Mouse (Mus musculus): Measurements from ENCODE around the gene Ptprt. TPM values are rescaled to one million over a fixed set of nuclear protein-coding genes. Genes with fewer than 3 reads are reported as not detected.
"Not testable (repeated sequence)": the region's sequence is repeated elsewhere in the genome, so short reads cannot be mapped to it uniquely, and the experiment has no call there.

The Ptprt gene
- polyA plus RNA-seq, 1 experiment = 2.2 TPM

GRCm38 (mm10) chr2:161549577-161549976 is 1111.4 kb downstream of the Ptprt start:
- DNase-seq (ENCODE audit: low read depth) = no peak

- DNase-seq (ENCODE audit: low read depth) = no peak
Measured at GRCm38 (mm10) chr2:161547318-161547717, 1113.6 kb downstream of the Ptprt start.

- no peak for DNase-seq (ENCODE audit: low read depth)
Measured at GRCm38 (mm10) chr2:161545406-161545805, 1115.5 kb downstream of the Ptprt start.

- DNase-seq (ENCODE audit: low read depth) = no peak
Measured at GRCm38 (mm10) chr2:161534151-161534550, 1126.8 kb downstream of the Ptprt start.

- no peak for DNase-seq (ENCODE audit: low read depth)
Measured at GRCm38 (mm10) chr2:161527192-161527591, 1133.8 kb downstream of the Ptprt start.

GRCm38 (mm10) chr2:161519671-161520070 is 1141.3 kb downstream of the Ptprt start:
- no peak for DNase-seq (ENCODE audit: low read depth)

- no peak for DNase-seq (ENCODE audit: low read depth)
Measured at GRCm38 (mm10) chr2:161516921-161517320, 1144.0 kb downstream of the Ptprt start.

- no peak for DNase-seq (ENCODE audit: low read depth)
Measured at GRCm38 (mm10) chr2:161513256-161513655, 1147.7 kb downstream of the Ptprt start.

GRCm38 (mm10) chr2:161511880-161512570 is 1148.9 kb downstream of the Ptprt start:
- not testable (repeated sequence) for DNase-seq (ENCODE audit: low read depth)

GRCm38 (mm10) chr2:161511101-161511759 is 1149.7 kb downstream of the Ptprt start:
- DNase-seq (ENCODE audit: low read depth) = no peak

GRCm38 (mm10) chr2:161499097-161499899 is 1161.6 kb downstream of the Ptprt start:
- DNase-seq (ENCODE audit: low read depth) = no peak

GRCm38 (mm10) chr2:161498449-161499096 is 1162.4 kb downstream of the Ptprt start:
- DNase-seq (ENCODE audit: low read depth) = no peak

GRCm38 (mm10) chr2:161481741-161482140 is 1179.2 kb downstream of the Ptprt start:
- DNase-seq (ENCODE audit: low read depth) = no peak

GRCm38 (mm10) chr2:161480445-161480844 is 1180.5 kb downstream of the Ptprt start:
- DNase-seq (ENCODE audit: low read depth) = no peak
